Mouse (Mus musculus) intestine, embryonic 15.5 days (tissue): ENCODE results near the gene Hormad2. TPM values are rescaled to one million over a fixed set of nuclear protein-coding genes. Genes with fewer than 3 reads are reported as not detected.

ENCODE experiments used
- ATAC-seq: fragments of 200-750 bp; cut with Nextera tagmentation; 2 replicates; pipeline ENCODE4 v1.8.0; 2017; ENCODE audit warnings: moderate TSS enrichment, moderate library complexity
- H3K27ac ChIP-seq: fragments of 300-500 bp; sonication (generic); 2 replicates; pipeline ENCODE4 v1.5.1; 2015; ENCODE audit warnings: mild to moderate bottlenecking, inconsistent platforms
- H3K27me3 ChIP-seq: fragments of 300-500 bp; sonication (generic); replicated peaks from 2 replicates; pipeline ENCODE4 v1.6.1; 2015; ENCODE audit warnings: inconsistent platforms
- H3K36me3 ChIP-seq: fragments of 300-500 bp; sonication (generic); 2 replicates; pipeline ENCODE4 v1.6.1; 2015; ENCODE audit warnings: inconsistent platforms
- H3K4me1 ChIP-seq: fragments of 300-500 bp; sonication (generic); replicated peaks from 2 replicates; pipeline ENCODE4 v1.6.1; 2015; ENCODE audit warnings: inconsistent platforms
- H3K4me2 ChIP-seq: fragments of 300-500 bp; sonication (generic); replicated peaks from 2 replicates; pipeline ENCODE4 v1.6.1; 2015; ENCODE audit warnings: mild to moderate bottlenecking, inconsistent platforms
- H3K4me3 ChIP-seq: fragments of 300-500 bp; sonication (generic); replicated peaks from 2 replicates; pipeline ENCODE4 v1.5.1; 2015; ENCODE audit warnings: inconsistent platforms
- H3K9ac ChIP-seq: fragments of 300-500 bp; sonication (generic); 2 replicates; pipeline ENCODE4 v1.6.1; 2015; ENCODE audit warnings: inconsistent platforms
- H3K9me3 ChIP-seq: fragments of 300-500 bp; sonication (generic); 2 replicates; pipeline ENCODE4 v1.6.1; 2016; ENCODE audit warnings: inconsistent platforms
- WGBS: fragments of 180-500 bp; shearing (Covaris S2); methylation state at CpG from one replicate; pipeline ENCODE4 v1.1.7; 2015; 5-methylcytosine and 5-hydroxymethylcytosine counted together
- polyA plus RNA-seq: library from polyadenylated mRNA; unstranded; fragments of >200 nt; fragmentation: Nextera tagmentation; extraction: Ambion mirVana; gene quantifications from 2 replicates; pipeline ENCODE4 v1.2.1, GENCODE M21; 2015

The Hormad2 gene
- polyA plus RNA-seq, 1 experiment from 2014 or later: 0.35 TPM

GRCm38 (mm10) chr11:4382321-4382720, 58.6 kb downstream of the Hormad2 start:
- Histone ChIP-seq H3K4me1 (no peaks in the 10 kb centered on the region), H3K36me3 (no peaks in the 10 kb centered on the region), H3K4me2 (no peak overlapping the region), H3K4me3 (no peak overlapping the region), H3K9me3 (no peaks in the 10 kb centered on the region), H3K27ac (no peak overlapping the region), H3K9ac (no peak overlapping the region), H3K27me3 (no peaks in the 10 kb centered on the region)
- no peak for ATAC-seq
- 86% methylated on average over 7 of the region's 7 CpGs for WGBS

GRCm38 (mm10) chr11:4379857-4380256, 61.0 kb downstream of the Hormad2 start:
- H3K9ac ChIP-seq: no peak overlapping the region
- WGBS: 72% methylated on average over 4 of the region's 4 CpGs
- H3K9me3 ChIP-seq: no peaks in the 10 kb centered on the region
- H3K27ac ChIP-seq: no peak overlapping the region
- no peaks in the 10 kb centered on the region for H3K4me1 ChIP-seq
- H3K4me2 ChIP-seq: no peak overlapping the region
- no peaks in the 10 kb centered on the region for H3K36me3 ChIP-seq
- H3K4me3 ChIP-seq: no peak overlapping the region
- no peak for ATAC-seq
- no peaks in the 10 kb centered on the region for H3K27me3 ChIP-seq

- Histone ChIP-seq H3K9me3 (no peaks in the 10 kb centered on the region), H3K4me2 (no peak overlapping the region), H3K9ac (no peak overlapping the region), H3K27me3 (no peaks in the 10 kb centered on the region), H3K4me3 (no peak overlapping the region), H3K27ac (no peak overlapping the region), H3K4me1 (no peaks in the 10 kb centered on the region), H3K36me3 (no peaks in the 10 kb centered on the region)
- WGBS: 81% methylated on average over 4 of the region's 4 CpGs
- no peak for ATAC-seq
Measured at GRCm38 (mm10) chr11:4366389-4366788, 74.5 kb downstream of the Hormad2 start.

- no peaks in the 10 kb centered on the region for H3K36me3 ChIP-seq
- peak overlapping the region; percentile 23; the same call in 1 of the 2 replicates for H3K4me2 ChIP-seq
- no peak overlapping the region for H3K27ac ChIP-seq
- no peaks in the 10 kb centered on the region for H3K27me3 ChIP-seq
- H3K4me1 ChIP-seq: 0 out of 2 replicates have a peak, but pooled peaks cover 3% of the 10 kb centered on the region
- 39% methylated on average over 5 of the region's 5 CpGs for WGBS
- H3K9me3 ChIP-seq: no peaks in the 10 kb centered on the region
- H3K9ac ChIP-seq: no peak overlapping the region
- no peak overlapping the region for H3K4me3 ChIP-seq
- ATAC-seq: peak; percentile 83
Measured at GRCm38 (mm10) chr11:4355430-4355829, 85.5 kb downstream of the Hormad2 start.

- no peaks in the 10 kb centered on the region for H3K27me3 ChIP-seq
- ATAC-seq: no peak
- H3K4me3 ChIP-seq: no peak overlapping the region
- no peak overlapping the region for H3K9ac ChIP-seq
- H3K4me2 ChIP-seq: no peak overlapping the region
- H3K9me3 ChIP-seq: no peaks in the 10 kb centered on the region
- no peaks in the 10 kb centered on the region for H3K36me3 ChIP-seq
- H3K4me1 ChIP-seq: 0 out of 2 replicates have a peak, but pooled peaks cover 3% of the 10 kb centered on the region
- 65% methylated on average over 3 of the region's 3 CpGs for WGBS
- no peak overlapping the region for H3K27ac ChIP-seq
Measured at GRCm38 (mm10) chr11:4352637-4353036, 88.3 kb downstream of the Hormad2 start.

GRCm38 (mm10) chr11:4343926-4344325, 97.0 kb downstream of the Hormad2 start:
- Histone ChIP-seq H3K27ac (no peak overlapping the region), H3K36me3 (no peaks in the 10 kb centered on the region), H3K4me2 (no peak overlapping the region), H3K4me3 (no peak overlapping the region), H3K4me1 (no peaks in the 10 kb centered on the region), H3K27me3 (no peaks in the 10 kb centered on the region), H3K9ac (no peak overlapping the region), H3K9me3 (no peaks in the 10 kb centered on the region)
- ATAC-seq: no peak
- 45% methylated on average over 4 of the region's 4 CpGs for WGBS

- Histone ChIP-seq H3K4me2 (no peak overlapping the region), H3K9me3 (no peaks in the 10 kb centered on the region), H3K27ac (no peak overlapping the region), H3K4me1 (no peaks in the 10 kb centered on the region), H3K4me3 (no peak overlapping the region), H3K27me3 (no peaks in the 10 kb centered on the region), H3K36me3 (no peaks in the 10 kb centered on the region), H3K9ac (no peak overlapping the region)
- no peak for ATAC-seq
- 62% methylated on average over 7 of the region's 7 CpGs for WGBS
Measured at GRCm38 (mm10) chr11:4342027-4342426, 98.9 kb downstream of the Hormad2 start.

- H3K9me3 ChIP-seq: no peaks in the 10 kb centered on the region
- no peak overlapping the region for H3K9ac ChIP-seq
- H3K27ac ChIP-seq: no peak overlapping the region
- no peaks in the 10 kb centered on the region for H3K27me3 ChIP-seq
- no peaks in the 10 kb centered on the region for H3K4me1 ChIP-seq
- no peak overlapping the region for H3K4me2 ChIP-seq
- H3K36me3 ChIP-seq: no peaks in the 10 kb centered on the region
- no peak for ATAC-seq
- H3K4me3 ChIP-seq: no peak overlapping the region
- 79% methylated on average over 9 of the region's 9 CpGs for WGBS
Measured at GRCm38 (mm10) chr11:4340109-4340779, 100.7 kb downstream of the Hormad2 start.

- no peak overlapping the region for H3K27ac ChIP-seq
- no peaks in the 10 kb centered on the region for H3K4me1 ChIP-seq
- H3K4me2 ChIP-seq: no peak overlapping the region
- H3K4me3 ChIP-seq: no peak overlapping the region
- no peak overlapping the region for H3K9ac ChIP-seq
- 93% methylated on average over 1 of the region's 1 CpGs for WGBS
- no peaks in the 10 kb centered on the region for H3K27me3 ChIP-seq
- H3K9me3 ChIP-seq: no peaks in the 10 kb centered on the region
- no peaks in the 10 kb centered on the region for H3K36me3 ChIP-seq
- no peak for ATAC-seq
Measured at GRCm38 (mm10) chr11:4339275-4339674, 101.6 kb downstream of the Hormad2 start.

GRCm38 (mm10) chr11:4336693-4337283, 104.1 kb downstream of the Hormad2 start:
- WGBS: 82% methylated on average over 8 of the region's 8 CpGs
- no peak for ATAC-seq
- H3K4me3 ChIP-seq: no peak overlapping the region
- no peak overlapping the region for H3K9ac ChIP-seq
- H3K4me2 ChIP-seq: no peak overlapping the region
- no peaks in the 10 kb centered on the region for H3K27me3 ChIP-seq
- H3K36me3 ChIP-seq: no peaks in the 10 kb centered on the region
- no peaks in the 10 kb centered on the region for H3K4me1 ChIP-seq
- no peaks in the 10 kb centered on the region for H3K9me3 ChIP-seq
- H3K27ac ChIP-seq: no peak overlapping the region

GRCm38 (mm10) chr11:4335810-4336692, 104.9 kb downstream of the Hormad2 start:
- no peak for ATAC-seq
- Histone ChIP-seq H3K4me3 (no peak overlapping the region), H3K27ac (no peak overlapping the region), H3K9ac (no peak overlapping the region), H3K9me3 (no peaks in the 10 kb centered on the region), H3K27me3 (no peaks in the 10 kb centered on the region), H3K36me3 (no peaks in the 10 kb centered on the region), H3K4me1 (no peaks in the 10 kb centered on the region), H3K4me2 (no peak overlapping the region)
- 43% methylated on average over 10 of the region's 10 CpGs for WGBS

- H3K4me1 ChIP-seq: no peaks in the 10 kb centered on the region
- WGBS: 87% methylated on average over 2 of the region's 2 CpGs
- H3K4me3 ChIP-seq: no peak overlapping the region
- no peaks in the 10 kb centered on the region for H3K36me3 ChIP-seq
- no peak overlapping the region for H3K9ac ChIP-seq
- no peaks in the 10 kb centered on the region for H3K9me3 ChIP-seq
- ATAC-seq: no peak
- no peak overlapping the region for H3K4me2 ChIP-seq
- H3K27ac ChIP-seq: no peak overlapping the region
- H3K27me3 ChIP-seq: no peaks in the 10 kb centered on the region
Measured at GRCm38 (mm10) chr11:4332961-4333360, 107.9 kb downstream of the Hormad2 start.
